Comparison of ENCODE assay signal across 17 mouse cellular contexts in genomic region chr15:79681973-79682372, GRCm38 (mm10). TPM values are rescaled to one million over a fixed set of nuclear protein-coding genes. Genes with fewer than 3 reads are reported as not detected.
DNase-seq lines count a peak whose midpoint lies in the region; ATAC-seq and TF ChIP-seq lines count a peak whose summit lies in the region.
"Had no signal": no experiment of that assay in that cellular context is flagged by ENCODE, and none has a peak within 500 bp of the region (broad histone marks: within the 10 kb centered on the region; RNA-seq: fewer than 3 reads in every experiment).

No protein-coding gene starts in this region.

- no peak for TF ChIP-seq RAD21 in MEL (IDR thresholded peaks at IDR 0.05; ENCODE audit: low read depth, low read length)

- peak overlapping the region; percentile 84 for H3K4me2 ChIP-seq in heart, postnatal 0 days (ENCODE audit: low read depth, low read length)
- peak overlapping the region; percentile 90 for H3K4me2 ChIP-seq in liver, embryonic 12.5 days
- no peak overlapping the region for H3K4me2 ChIP-seq in forebrain, embryonic 13.5 days
- H3K4me2 ChIP-seq: lung, embryonic 15.5 days; neural tube, embryonic 15.5 days had no signal

- TF ChIP-seq POLR2A in MEL (IDR thresholded peaks at IDR 0.05; ENCODE audit: control insufficient read depth in 1 of 2, insufficient read depth in 1 of 2, low read depth in 1 of 2, low read length in 2 of 2, poor library complexity in 1 of 2): no peak

- peak; percentile 31; the same call in 1 of the 2 replicates for ATAC-seq in heart, postnatal 0 days (ENCODE audit: insufficient read depth, low read depth)
- ATAC-seq in liver, embryonic 12.5 days: peak; percentile 62; the same call in 1 of the 2 replicates
- ATAC-seq in forebrain, embryonic 13.5 days: no peak

- H3K79me2 ChIP-seq in MEL (ENCODE audit: control insufficient read depth, insufficient read depth, low read length, poor library complexity): peaks cover 78% of the 10 kb centered on the region

- no peaks in the 10 kb centered on the region for H3K27me3 ChIP-seq in heart, postnatal 0 days (ENCODE audit: control insufficient read depth, insufficient read depth, low read length)
- no peaks in the 10 kb centered on the region for H3K27me3 ChIP-seq in MEL (ENCODE audit: control insufficient read depth in 1 of 2, insufficient read depth in 2 of 2, low read length in 2 of 2)
- H3K27me3 ChIP-seq in liver, embryonic 12.5 days (replicated peaks): no peaks in the 10 kb centered on the region
- no peaks in the 10 kb centered on the region for H3K27me3 ChIP-seq in forebrain, embryonic 13.5 days
- H3K27me3 ChIP-seq: lung, embryonic 15.5 days; neural tube, embryonic 15.5 days had no signal

- no peak for TF ChIP-seq CTCF in heart, postnatal 0 days (IDR thresholded peaks at IDR 0.05; ENCODE audit: low read depth)
- TF ChIP-seq CTCF in MEL (IDR thresholded peaks at IDR 0.05 in 2 of 3, conservative IDR thresholded peaks at IDR 0.05 in 1 of 3; ENCODE audit: control insufficient read depth in 1 of 3, insufficient read depth in 1 of 3, low read depth in 2 of 3, low read length in 3 of 3, poor library complexity in 1 of 3, severe bottlenecking in 1 of 3): no peak

- H3K9me3 ChIP-seq in heart, postnatal 0 days (replicated peaks; ENCODE audit: control insufficient read depth, low read length): no peaks in the 10 kb centered on the region
- H3K9me3 ChIP-seq in MEL (replicated peaks; ENCODE audit: insufficient read depth, low read length): no peaks in the 10 kb centered on the region
- no peaks in the 10 kb centered on the region for H3K9me3 ChIP-seq in liver, embryonic 12.5 days (replicated peaks)
- H3K9me3 ChIP-seq in forebrain, embryonic 13.5 days (replicated peaks): no peaks in the 10 kb centered on the region
- H3K9me3 ChIP-seq: lung, embryonic 15.5 days; neural tube, embryonic 15.5 days had no signal

- H3K36me3 ChIP-seq in heart, postnatal 0 days (replicated peaks; ENCODE audit: control insufficient read depth, insufficient read depth, low read length): peaks cover 4% of the 10 kb centered on the region; the same call in 1 of the 2 replicates
- peaks cover 2 to 29% of the 10 kb centered on the region in 2 experiments; a peak in 3 of 4 replicates for H3K36me3 ChIP-seq in MEL (ENCODE audit: control insufficient read depth in 1 of 2, insufficient read depth in 2 of 2, low read length in 2 of 2)
- H3K36me3 ChIP-seq in liver, embryonic 12.5 days: peaks cover 50% of the 10 kb centered on the region
- peaks cover 8% of the 10 kb centered on the region; the same call in 1 of the 2 replicates for H3K36me3 ChIP-seq in forebrain, embryonic 13.5 days (ENCODE audit: poor library complexity, severe bottlenecking)
- H3K36me3 ChIP-seq: lung, embryonic 15.5 days had no signal

- 0 out of 2 replicates have a peak overlapping the region, but pooled peaks have one; percentile 22 for H3K9ac ChIP-seq in heart, postnatal 0 days (replicated peaks; ENCODE audit: low read depth, low read length)
- no peak overlapping the region for H3K9ac ChIP-seq in MEL (ENCODE audit: control insufficient read depth, low read depth, low read length, poor library complexity, severe bottlenecking)
- H3K9ac ChIP-seq in liver, embryonic 12.5 days: no peak overlapping the region; the same call in 1 of the 2 replicates
- H3K9ac ChIP-seq in forebrain, embryonic 13.5 days: no peak overlapping the region
- H3K9ac ChIP-seq: lung, embryonic 15.5 days; neural tube, embryonic 15.5 days had no signal

- H3K4me3 ChIP-seq in heart, postnatal 0 days (ENCODE audit: low read depth, low read length): no peak overlapping the region
- H3K4me3 ChIP-seq in MEL (ENCODE audit: control insufficient read depth in 1 of 2, insufficient read depth in 1 of 2, low read depth in 2 of 2, low read length in 2 of 2): no peak overlapping the region
- no peak overlapping the region; the same call in 1 of the 2 replicates for H3K4me3 ChIP-seq in liver, embryonic 12.5 days
- H3K4me3 ChIP-seq in forebrain, embryonic 13.5 days: no peak overlapping the region
- H3K4me3 ChIP-seq: lung, embryonic 15.5 days; neural tube, embryonic 15.5 days had no signal

- peak overlapping the region; percentile 98 for H3K27ac ChIP-seq in heart, postnatal 0 days (ENCODE audit: low read depth)
- no peak overlapping the region for H3K27ac ChIP-seq in MEL (ENCODE audit: control insufficient read depth, low read depth, low read length)
- H3K27ac ChIP-seq in liver, embryonic 12.5 days: peak overlapping the region; percentile 96
- no peak overlapping the region for H3K27ac ChIP-seq in forebrain, embryonic 13.5 days
- H3K27ac ChIP-seq: lung, embryonic 15.5 days; neural tube, embryonic 15.5 days; stomach, postnatal 0 days had no signal

- H3K4me1 ChIP-seq in heart, postnatal 0 days (ENCODE audit: control insufficient read depth, insufficient read depth): peaks cover 51% of the 10 kb centered on the region
- peaks cover 4 to 29% of the 10 kb centered on the region in 2 experiments; a peak in 3 of 4 replicates for H3K4me1 ChIP-seq in MEL (ENCODE audit: control insufficient read depth in 1 of 2, insufficient read depth in 2 of 2, low read length in 2 of 2)
- H3K4me1 ChIP-seq in liver, embryonic 12.5 days: peaks cover 74% of the 10 kb centered on the region
- peaks cover 44% of the 10 kb centered on the region for H3K4me1 ChIP-seq in forebrain, embryonic 13.5 days

- 61% methylated on average over 4 of the region's 4 CpGs for WGBS in heart, postnatal 0 days
- 60% methylated on average over 4 of the region's 4 CpGs for WGBS in liver, embryonic 12.5 days (ENCODE audit: insufficient replicate concordance)
- 89% methylated on average over 4 of the region's 4 CpGs for WGBS in forebrain, embryonic 13.5 days

- TF ChIP-seq EP300 in heart, postnatal 0 days (IDR thresholded peaks at IDR 0.05; ENCODE audit: low read depth): no peak
- TF ChIP-seq EP300 in MEL (IDR thresholded peaks at IDR 0.05; ENCODE audit: low read depth in 1 of 2, low read length in 2 of 2): no peak

- no peak for DNase-seq in heart, postnatal 0 days (ENCODE audit: low spot score)
- no peak for DNase-seq in heart, adult 11 months
- peak; percentile 67 for DNase-seq in ES-CJ7 (ENCODE audit: low read depth, low spot score)
- no peak for DNase-seq in MEL (ENCODE audit: low read depth, low spot score)
- no peak for DNase-seq in layer of hippocampus, adult 9-11 months
- DNase-seq in frontal cortex, postnatal 36 days (ENCODE audit: low spot score in 2 of 2): no peak
- DNase-seq: adrenal gland, adult 8-10 months; cerebellum, adult 2 months; embryo, embryonic 11 days; heart, postnatal 10 days; spleen, adult 18-20 months; thymus, postnatal 4 days had no signal

TF ChIP-seq in MEL, 35 proteins besides CTCF, POLR2A, EP300 and RAD21 (continues in another document):
- TF ChIP-seq ETS1 (IDR thresholded peaks at IDR 0.05; ENCODE audit: low read depth, low read length): 0 out of 2 replicates have a peak, but pooled peaks have one; percentile 2

RNA-seq across cellular contexts. Expression of gene Josd1, which starts 5.7 kb away (rescaled TPM):
- 38.4 and 60.6 TPM in 2 replicates for total RNA-seq in heart, postnatal 0 days (2014; rRNA removed; ENCODE audit: low replicate concordance)
- polyA plus RNA-seq in heart, postnatal 0 days (2015; fragmentation: Nextera tagmentation; extraction: Ambion mirVana): 17.3 and 17.8 TPM in 2 replicates
- 37.8 and 47.2 TPM in 2 replicates for total RNA-seq in MEL (2012; rRNA removed)
- 10 to 100 TPM in 1 of 2 experiments, not detected in 1; 46.5 TPM for polyA plus RNA-seq in MEL (2012; ENCODE audit: insufficient read depth in 1 of 2, insufficient read length in 2 of 2, low read depth in 1 of 2, low replicate concordance in 2 of 2, missing spikeins in 1 of 2)
- 37.7 and 38.3 TPM in 2 replicates for polyA plus RNA-seq in liver, embryonic 12.5 days (2016; fragmentation: Nextera tagmentation; extraction: Ambion mirVana)
- polyA plus RNA-seq in forebrain, embryonic 13.5 days (2015; fragmentation: Nextera tagmentation; extraction: Ambion mirVana): 17.9 and 18.7 TPM in 2 replicates

RNA-seq across cellular contexts. Expression of gene Gtpbp1, which starts 8.7 kb away (rescaled TPM):
- total RNA-seq in heart, postnatal 0 days (2014; rRNA removed; ENCODE audit: low replicate concordance): 34.3 and 39.9 TPM in 2 replicates
- 18.0 and 20.6 TPM in 2 replicates for polyA plus RNA-seq in heart, postnatal 0 days (2015; fragmentation: Nextera tagmentation; extraction: Ambion mirVana)
- 41.9 and 50.3 TPM in 2 replicates for total RNA-seq in MEL (2012; rRNA removed)
- polyA plus RNA-seq in MEL (2012; ENCODE audit: insufficient read depth in 1 of 2, insufficient read length in 2 of 2, low read depth in 1 of 2, low replicate concordance in 2 of 2, missing spikeins in 1 of 2): 10 to 100 TPM in 1 of 2 experiments, not detected in 1; 92.2 TPM
- 48.3 and 50.0 TPM in 2 replicates for polyA plus RNA-seq in liver, embryonic 12.5 days (2016; fragmentation: Nextera tagmentation; extraction: Ambion mirVana)
- 47.2 and 50.9 TPM in 2 replicates for polyA plus RNA-seq in forebrain, embryonic 13.5 days (2015; fragmentation: Nextera tagmentation; extraction: Ambion mirVana)

RNA-seq across cellular contexts. Expression of gene Tomm22, which starts 11.3 kb away (rescaled TPM):
- total RNA-seq in heart, postnatal 0 days (2014; rRNA removed; ENCODE audit: low replicate concordance): 208 and 280 TPM in 2 replicates
- 273 and 276 TPM in 2 replicates for polyA plus RNA-seq in heart, postnatal 0 days (2015; fragmentation: Nextera tagmentation; extraction: Ambion mirVana)
- 161 and 174 TPM in 2 replicates for total RNA-seq in MEL (2012; rRNA removed)
- 100 to 1,000 TPM; 281 to 829 TPM for polyA plus RNA-seq in MEL (2012; ENCODE audit: insufficient read depth in 1 of 2, insufficient read length in 2 of 2, low read depth in 1 of 2, low replicate concordance in 2 of 2, missing spikeins in 1 of 2)
- 209 and 217 TPM in 2 replicates for polyA plus RNA-seq in liver, embryonic 12.5 days (2016; fragmentation: Nextera tagmentation; extraction: Ambion mirVana)
- polyA plus RNA-seq in forebrain, embryonic 13.5 days (2015; fragmentation: Nextera tagmentation; extraction: Ambion mirVana): 288 TPM in 2 replicates

RNA-seq across cellular contexts. Expression of gene Cby1, which starts 23.0 kb away (rescaled TPM):
- total RNA-seq in heart, postnatal 0 days (2014; rRNA removed; ENCODE audit: low replicate concordance): 31.9 and 35.1 TPM in 2 replicates
- 53.8 and 55.9 TPM in 2 replicates for polyA plus RNA-seq in heart, postnatal 0 days (2015; fragmentation: Nextera tagmentation; extraction: Ambion mirVana)
- 29.6 and 34.3 TPM in 2 replicates for total RNA-seq in MEL (2012; rRNA removed)
- 10 to 100 TPM in 1 of 2 experiments, not detected in 1; 56.2 TPM for polyA plus RNA-seq in MEL (2012; ENCODE audit: insufficient read depth in 1 of 2, insufficient read length in 2 of 2, low read depth in 1 of 2, low replicate concordance in 2 of 2, missing spikeins in 1 of 2)
- 20.3 and 21.8 TPM in 2 replicates for polyA plus RNA-seq in liver, embryonic 12.5 days (2016; fragmentation: Nextera tagmentation; extraction: Ambion mirVana)
- polyA plus RNA-seq in forebrain, embryonic 13.5 days (2015; fragmentation: Nextera tagmentation; extraction: Ambion mirVana): 103 and 109 TPM in 2 replicates

RNA-seq across cellular contexts. Expression of gene Fam227a, which starts 23.2 kb away (rescaled TPM):
- total RNA-seq in heart, postnatal 0 days (2014; rRNA removed; ENCODE audit: low replicate concordance): 1.7 and 1.9 TPM in 2 replicates
- 0.31 and 0.48 TPM in 2 replicates for polyA plus RNA-seq in heart, postnatal 0 days (2015; fragmentation: Nextera tagmentation; extraction: Ambion mirVana)
- 0.35 and 0.39 TPM in 2 replicates for total RNA-seq in MEL (2012; rRNA removed)
- under 1 TPM in 1 of 2 experiments, not detected in 1; 0.60 TPM for polyA plus RNA-seq in MEL (2012; ENCODE audit: insufficient read depth in 1 of 2, insufficient read length in 2 of 2, low read depth in 1 of 2, low replicate concordance in 2 of 2, missing spikeins in 1 of 2)
- polyA plus RNA-seq in liver, embryonic 12.5 days (2016; fragmentation: Nextera tagmentation; extraction: Ambion mirVana): 0.20 and 0.37 TPM in 2 replicates
- 5.8 and 6.3 TPM in 2 replicates for polyA plus RNA-seq in forebrain, embryonic 13.5 days (2015; fragmentation: Nextera tagmentation; extraction: Ambion mirVana)

Comparison
In these comparisons a context has a peak if more than half of its experiments do, and no peak if none do; other contexts are left out.
1. H3K27ac ChIP-seq: peak in heart, postnatal 0 days (single experiment) and liver, embryonic 12.5 days (single experiment); none in MEL (single experiment) and forebrain, embryonic 13.5 days (single experiment).